Mouse (Mus musculus) midbrain, embryonic 15.5 days (tissue): Measurements from ENCODE around the gene Oxld1. TPM values are rescaled to one million over a fixed set of nuclear protein-coding genes. Genes with fewer than 3 reads are reported as not detected.

ENCODE experiments used
- polyA plus RNA-seq: library from polyadenylated mRNA; unstranded; fragments of >200 nt; fragmentation: Nextera tagmentation; extraction: Ambion mirVana; gene quantifications from 2 replicates; pipeline ENCODE4 v1.2.1, GENCODE M21; 2015

Oxld1 gene
- polyA plus RNA-seq, 1 experiment from 2014 or later = 11.4 TPM

Other genes with a start within 250 kb of the Oxld1 start
- 16.2 and 16.7 TPM in 2 replicates for gene Bahcc1, start 225.1 kb downstream of the Oxld1 start, polyA plus RNA-seq
- gene Actg1, start 109.5 kb downstream of the Oxld1 start, polyA plus RNA-seq = 4,418 and 4,467 TPM in 2 replicates
- 0.84 and 1.4 TPM in 2 replicates for gene Fscn2, start 96.5 kb downstream of the Oxld1 start, polyA plus RNA-seq
- gene Faap100, start 79.3 kb downstream of the Oxld1 start, polyA plus RNA-seq = 124 TPM in 2 replicates
- 34.2 and 39.1 TPM in 2 replicates for gene Nploc4, start 20.4 kb downstream of the Oxld1 start, polyA plus RNA-seq
- gene Tspan10, start 15.4 kb downstream of the Oxld1 start, polyA plus RNA-seq = not detected in 2 replicates
- 0.39 and 0.52 TPM in 2 replicates for gene Pde6g, start 4.6 kb downstream of the Oxld1 start, polyA plus RNA-seq
- gene Ccdc137, start within 50 bp of the Oxld1 start, polyA plus RNA-seq = 27.9 and 28.1 TPM in 2 replicates
- 63.0 and 64.1 TPM in 2 replicates for gene Arl16, start 9.5 kb upstream of the Oxld1 start, polyA plus RNA-seq
- gene Mrpl12, start 26.5 kb upstream of the Oxld1 start, polyA plus RNA-seq = 112 and 115 TPM in 2 replicates
- gene Slc25a10, start 33.8 kb upstream of the Oxld1 start, polyA plus RNA-seq = 28.6 and 29.2 TPM in 2 replicates
- 0.17 and 0.19 TPM in 2 replicates for gene Gcgr, start 72.6 kb upstream of the Oxld1 start, polyA plus RNA-seq
- gene Mcrip1, start 91.7 kb upstream of the Oxld1 start, polyA plus RNA-seq = 249 and 264 TPM in 2 replicates
- gene Ppp1r27, start 93.1 kb upstream of the Oxld1 start, polyA plus RNA-seq = not detected in 2 replicates
- 256 and 259 TPM in 2 replicates for gene P4hb, start 115.2 kb upstream of the Oxld1 start, polyA plus RNA-seq
- 458 and 487 TPM in 2 replicates for gene Arhgdia, start 123.6 kb upstream of the Oxld1 start, polyA plus RNA-seq
- 225 and 233 TPM in 2 replicates for gene Alyref, start 140.3 kb upstream of the Oxld1 start, polyA plus RNA-seq
- 200 and 205 TPM in 2 replicates for gene Anapc11, start 140.4 kb upstream of the Oxld1 start, polyA plus RNA-seq
- 0.59 and 1.3 TPM in 2 replicates for gene Npb, start 150.4 kb upstream of the Oxld1 start, polyA plus RNA-seq
- 222 and 233 TPM in 2 replicates for gene Pcyt2, start 159.9 kb upstream of the Oxld1 start, polyA plus RNA-seq
- gene Sirt7, start 167.2 kb upstream of the Oxld1 start, polyA plus RNA-seq = 45.8 and 48.2 TPM in 2 replicates
- 42.0 and 45.2 TPM in 2 replicates for gene Mafg, start 175.5 kb upstream of the Oxld1 start, polyA plus RNA-seq
- gene Pycr1, start 185.7 kb upstream of the Oxld1 start, polyA plus RNA-seq = 18.2 and 21.2 TPM in 2 replicates
- gene Myadml2, start 190.1 kb upstream of the Oxld1 start, polyA plus RNA-seq = 0.90 and 1.2 TPM in 2 replicates
- 1.4 and 1.8 TPM in 2 replicates for gene Notum, start 203.1 kb upstream of the Oxld1 start, polyA plus RNA-seq
- gene Aspscr1, start 214.9 kb upstream of the Oxld1 start, polyA plus RNA-seq = 149 and 158 TPM in 2 replicates